Mouse (Mus musculus): ENCODE data around the gene Zdhhc14. TPM values are rescaled to one million over a fixed set of nuclear protein-coding genes. Genes with fewer than 3 reads are reported as not detected.

Zdhhc14 gene
- total RNA-seq, 2 experiments from 2014 or later, result 25.9 to 29.4 TPM

DNA sequence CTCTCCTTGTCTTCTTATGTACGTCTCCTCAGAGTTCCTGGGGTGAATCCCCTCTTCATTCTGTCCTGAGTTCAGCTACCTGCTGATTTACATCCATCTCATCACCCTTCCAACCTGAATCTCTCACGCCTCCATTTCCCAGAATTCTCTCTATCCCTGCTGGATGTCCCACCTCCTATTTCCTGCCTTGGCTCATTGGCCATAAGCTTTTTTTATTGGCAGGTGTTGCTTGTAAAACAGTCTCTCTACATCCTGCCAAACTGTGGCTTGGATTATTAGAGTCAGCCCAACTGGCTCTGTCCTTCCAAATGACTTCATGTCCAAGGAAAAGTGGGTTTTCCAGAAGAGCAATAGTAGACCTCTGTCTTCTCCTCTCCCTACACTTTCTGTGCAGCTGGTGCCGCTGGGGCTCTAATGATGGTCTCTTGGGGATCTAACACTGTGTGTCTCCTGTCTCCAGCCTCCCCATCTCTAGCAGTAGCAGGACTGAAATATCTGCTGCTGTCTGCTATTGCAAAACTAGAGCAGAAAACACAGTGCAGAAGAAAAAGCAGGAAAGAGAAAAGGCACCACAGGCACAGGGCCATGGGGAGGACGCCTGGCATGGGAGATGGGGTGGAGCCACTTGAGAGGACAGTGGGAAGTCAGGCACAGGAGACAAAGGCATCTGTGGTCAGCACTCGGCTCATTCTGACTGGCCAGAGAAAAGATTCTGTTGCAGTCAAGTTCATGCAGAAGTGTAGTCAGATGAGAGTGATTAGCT lies 288.0 kb downstream of the Zdhhc14 start:
- intact Hi-C loops (cut with DNase I), result no loop called here
- DNase-seq (ENCODE audit: extremely low spot score in 1 of 2, low spot score in 2 of 2), result no peak

DNA sequence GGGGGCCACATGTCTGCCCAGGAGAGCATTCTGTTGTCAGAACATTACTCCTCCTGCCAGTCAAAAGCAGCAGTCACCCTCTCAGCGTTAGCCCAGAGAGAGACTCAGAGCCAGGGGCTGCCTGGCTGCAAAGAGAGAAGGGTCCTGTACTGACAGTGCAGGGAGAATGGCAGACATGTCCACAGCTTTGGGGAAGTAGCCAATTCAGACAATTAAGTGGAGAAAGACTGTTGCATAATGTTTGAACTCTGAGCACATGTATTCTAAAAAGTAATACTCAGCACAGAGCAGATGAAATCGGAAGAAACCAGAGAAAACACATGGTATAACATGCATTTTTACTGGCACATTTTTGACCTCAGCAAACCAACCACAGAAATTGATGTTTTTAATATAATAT lies 292.9 kb downstream of the Zdhhc14 start:
- intact Hi-C loops (cut with DNase I), result no loop called here
- DNase-seq (ENCODE audit: extremely low spot score in 1 of 2, low spot score in 2 of 2), result no peak

DNA sequence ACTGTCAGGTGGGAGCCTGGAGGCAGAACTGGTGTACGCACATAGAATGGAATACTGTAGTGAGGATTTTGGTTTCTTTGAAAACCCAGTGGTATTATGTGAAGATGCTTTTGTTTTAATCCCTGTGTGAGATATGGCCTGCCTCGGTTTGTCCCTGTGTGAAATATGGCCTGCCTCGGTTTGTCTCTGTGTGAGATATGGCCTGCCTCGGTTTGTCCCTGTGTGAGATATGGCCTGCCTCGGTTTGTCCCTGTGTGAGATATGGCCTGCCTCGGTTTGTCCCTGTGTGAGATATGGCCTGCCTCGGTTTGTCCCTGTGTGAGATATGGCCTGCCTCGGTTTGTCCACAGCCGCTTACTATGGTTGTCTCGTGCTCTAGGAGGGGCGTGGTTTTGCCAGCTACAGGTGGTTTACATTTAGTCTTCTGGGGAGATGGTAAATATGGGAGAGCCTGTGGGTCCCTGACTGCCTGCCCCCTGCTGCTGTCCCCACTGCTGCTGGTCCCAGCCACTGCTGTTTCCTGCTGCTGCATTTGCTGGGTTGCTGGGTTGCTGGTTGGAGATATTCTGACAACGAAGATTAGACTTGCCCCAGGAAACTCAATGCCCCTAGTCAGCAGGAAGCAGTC lies 299.9 kb downstream of the Zdhhc14 start:
- intact Hi-C loops (cut with DNase I), result loop anchor here (10.0 kb wide), 1 partner anchor 223 kb away; no protein-coding TSS in a partner anchor
- DNase-seq (ENCODE audit: extremely low spot score in 1 of 2, low spot score in 2 of 2), result no peak

- DNase-seq (ENCODE audit: extremely low spot score in 1 of 2, low spot score in 2 of 2), result no peak
- intact Hi-C loops (cut with DNase I), result loop anchor here (10.0 kb wide), 1 partner anchor 221 kb away; no protein-coding TSS in a partner anchor
Observed at GRCm38 (mm10) chr17:5793593-5793992, 301.2 kb downstream of the Zdhhc14 start.

- intact Hi-C loops (cut with DNase I), result loop anchor here (2.0 to 10.0 kb wide), 2 partner anchors 129 to 221 kb away; no protein-coding TSS in a partner anchor
- no peak for DNase-seq (ENCODE audit: extremely low spot score in 1 of 2, low spot score in 2 of 2)
Observed at GRCm38 (mm10) chr17:5794276-5794675, 301.9 kb downstream of the Zdhhc14 start.

GRCm38 (mm10) chr17:5795369-5795768 lies 303.0 kb downstream of the Zdhhc14 start:
- no peak for DNase-seq (ENCODE audit: extremely low spot score in 1 of 2, low spot score in 2 of 2)

DNA sequence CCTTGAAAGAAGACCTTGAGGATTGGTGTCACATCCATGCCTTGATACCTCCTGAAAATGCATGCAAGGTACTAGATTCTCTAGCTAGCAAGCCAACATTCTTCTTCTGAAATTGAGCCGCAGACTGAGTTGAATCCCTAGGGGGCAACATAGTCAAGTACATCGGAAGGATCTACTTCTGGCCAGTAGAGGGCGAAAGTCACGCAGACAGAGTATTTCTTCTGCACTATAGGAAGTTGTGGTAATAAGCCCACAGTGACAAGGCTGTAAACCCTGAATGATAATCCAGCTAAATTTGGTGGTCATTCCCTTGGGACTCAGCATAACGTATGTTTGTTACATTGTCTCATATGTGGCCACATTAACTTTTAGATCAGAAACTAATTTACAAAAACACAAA lies 303.5 kb downstream of the Zdhhc14 start:
- DNase-seq (ENCODE audit: extremely low spot score in 1 of 2, low spot score in 2 of 2), result peak; percentile 77 to 83
- intact Hi-C loops (cut with DNase I), result loop anchor here (2.0 to 10.0 kb wide), 4 partner anchors 46 to 219 kb away; partner anchors contain the start of gene Snx9

More at GRCm38 (mm10) chr17:5795369-5795768, 303.0 kb downstream of the Zdhhc14 start:
- intact Hi-C loops (cut with DNase I), result loop anchor here (2.0 to 10.0 kb wide), 4 partner anchors 47 to 219 kb away; partner anchors contain the start of gene Snx9

GRCm38 (mm10) chr17:5797124-5797760 lies 304.9 kb downstream of the Zdhhc14 start:
- no peak for DNase-seq (ENCODE audit: extremely low spot score in 1 of 2, low spot score in 2 of 2)
- intact Hi-C loops (cut with DNase I), result loop anchor here (5.0 to 10.0 kb wide), 3 partner anchors 45 to 218 kb away; partner anchors contain the start of gene Snx9

DNA sequence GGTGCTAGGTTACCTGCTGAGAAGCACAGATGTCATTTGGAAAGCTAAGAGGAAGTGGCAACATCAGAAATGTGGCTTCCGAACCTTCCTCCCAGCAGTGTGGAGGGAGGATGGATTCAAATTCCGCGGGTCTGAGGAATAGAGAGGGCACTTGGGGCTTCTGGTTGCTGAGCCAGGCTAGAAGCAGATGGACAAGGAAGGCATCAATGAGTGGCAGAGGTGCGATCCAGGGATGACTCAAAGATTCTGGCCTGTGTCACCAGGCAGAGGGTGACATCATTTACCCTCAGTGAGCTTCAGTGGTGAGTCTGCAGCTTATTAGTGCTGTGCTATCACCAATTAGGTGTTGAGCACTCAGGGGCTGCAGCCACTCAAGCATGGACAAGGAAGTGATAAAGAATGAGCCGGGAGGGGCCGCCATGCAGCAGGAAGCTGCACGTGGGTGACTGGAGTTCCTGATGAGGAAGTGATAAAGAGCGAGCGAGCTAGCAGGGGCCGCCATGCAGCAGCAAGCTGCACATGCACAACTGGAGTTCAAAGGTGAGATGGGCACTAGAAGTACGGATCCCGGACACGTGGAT lies 306.0 kb downstream of the Zdhhc14 start:
- DNase-seq (ENCODE audit: extremely low spot score in 1 of 2, low spot score in 2 of 2), result no peak
- intact Hi-C loops (cut with DNase I), result loop anchor here (5.0 to 10.0 kb wide), 3 partner anchors 44 to 216 kb away; partner anchors contain the start of gene Snx9

GRCm38 (mm10) chr17:5798900-5799299 lies 306.5 kb downstream of the Zdhhc14 start:
- DNase-seq (ENCODE audit: extremely low spot score in 1 of 2, low spot score in 2 of 2), result no peak
- intact Hi-C loops (cut with DNase I), result loop anchor here (1.0 to 10.0 kb wide), 4 partner anchors 43 to 216 kb away; partner anchors contain the start of gene Snx9

GRCm38 (mm10) chr17:5799396-5800021 lies 307.2 kb downstream of the Zdhhc14 start:
- intact Hi-C loops (cut with DNase I), result loop anchor here (1.0 to 10.0 kb wide), 4 partner anchors 43 to 215 kb away; partner anchors contain the start of gene Snx9

GRCm38 (mm10) chr17:5800254-5800653 lies 307.9 kb downstream of the Zdhhc14 start:
- intact Hi-C loops (cut with DNase I), result no loop called here

More at GRCm38 (mm10) chr17:5799396-5800021, 307.2 kb downstream of the Zdhhc14 start:
- DNase-seq (ENCODE audit: extremely low spot score in 1 of 2, low spot score in 2 of 2), result no peak

GRCm38 (mm10) chr17:5800824-5801560 lies 308.6 kb downstream of the Zdhhc14 start:
- intact Hi-C loops (cut with DNase I), result no loop called here
- no peak for DNase-seq (ENCODE audit: extremely low spot score in 1 of 2, low spot score in 2 of 2)

More at GRCm38 (mm10) chr17:5800254-5800653, 307.9 kb downstream of the Zdhhc14 start:
- no peak for DNase-seq (ENCODE audit: extremely low spot score in 1 of 2, low spot score in 2 of 2)

- intact Hi-C loops (cut with DNase I), result no loop called here
Observed at GRCm38 (mm10) chr17:5801761-5802655, 309.7 kb downstream of the Zdhhc14 start.

DNA sequence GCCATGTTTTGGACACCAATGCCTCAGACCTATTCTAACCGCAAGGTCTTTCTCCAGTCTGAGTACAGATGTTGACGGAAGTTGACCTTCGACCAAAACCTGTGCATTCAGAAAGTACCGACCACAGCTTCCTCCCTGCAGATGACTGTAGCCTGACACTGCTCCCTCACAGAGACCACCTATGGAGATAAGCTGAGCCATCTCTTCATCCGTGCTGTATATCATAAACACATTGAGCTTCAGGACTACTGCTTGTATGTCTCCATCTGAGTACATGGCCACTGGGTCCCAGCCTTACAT lies 310.2 kb downstream of the Zdhhc14 start:
- DNase-seq (ENCODE audit: extremely low spot score in 1 of 2, low spot score in 2 of 2), result no peak
- intact Hi-C loops (cut with DNase I), result no loop called here

More at GRCm38 (mm10) chr17:5801761-5802655, 309.7 kb downstream of the Zdhhc14 start:
- no peak for DNase-seq (ENCODE audit: extremely low spot score in 1 of 2, low spot score in 2 of 2)
